Mouse (Mus musculus): ENCODE results near the gene Ap4s1. TPM values are rescaled to one million over a fixed set of nuclear protein-coding genes. Genes with fewer than 3 reads are reported as not detected.
"Not testable (repeated sequence)": the region's sequence is repeated elsewhere in the genome, so short reads cannot be mapped to it uniquely, and the experiment has no call there.

Gene Ap4s1
- 44.3 and 47.4 TPM in 2 replicates for polyA plus RNA-seq (2014; fragmentation: Nextera tagmentation; extraction: Ambion mirVana)

- Histone ChIP-seq H3K9ac (replicated peaks; ENCODE audit: low read length) (peak within 1 kb of the TSS; percentile 100), H3K4me1 (ENCODE audit: control insufficient read depth, insufficient read depth, low read length) (no peaks in the 10 kb centered on the region), H3K27ac (replicated peaks; ENCODE audit: low read depth, low read length) (peak within 1 kb of the TSS; percentile 99), H3K4me2 (ENCODE audit: low read depth, low read length) (peak within 1 kb of the TSS; percentile 56), H3K4me3 (ENCODE audit: low read depth, low read length) (peak within 1 kb of the TSS; percentile 99), H3K9me3 (replicated peaks; ENCODE audit: control insufficient read depth, low read length) (no peaks in the 10 kb centered on the region), H3K27me3 (ENCODE audit: control insufficient read depth, insufficient read depth, low read length) (no peaks in the 10 kb centered on the region), H3K36me3 (replicated peaks; ENCODE audit: control insufficient read depth, insufficient read depth, low read depth, low read length) (no peaks in the 10 kb centered on the region)
- DNase-seq (ENCODE audit: low spot score) (peak; percentile 67), ATAC-seq (replicated peaks; ENCODE audit: insufficient number of reproducible peaks, low FRiP score, low TSS enrichment, low read depth) (peak; percentile 40)
- WGBS = under 1% methylated on average over 65 of the region's 108 CpGs
Observed at GRCm38 (mm10) chr12:51690893-51691844, at the start of gene Ap4s1. TSS of gene Ap4s1 (plus strand) at chr12:51691033.

DNA sequence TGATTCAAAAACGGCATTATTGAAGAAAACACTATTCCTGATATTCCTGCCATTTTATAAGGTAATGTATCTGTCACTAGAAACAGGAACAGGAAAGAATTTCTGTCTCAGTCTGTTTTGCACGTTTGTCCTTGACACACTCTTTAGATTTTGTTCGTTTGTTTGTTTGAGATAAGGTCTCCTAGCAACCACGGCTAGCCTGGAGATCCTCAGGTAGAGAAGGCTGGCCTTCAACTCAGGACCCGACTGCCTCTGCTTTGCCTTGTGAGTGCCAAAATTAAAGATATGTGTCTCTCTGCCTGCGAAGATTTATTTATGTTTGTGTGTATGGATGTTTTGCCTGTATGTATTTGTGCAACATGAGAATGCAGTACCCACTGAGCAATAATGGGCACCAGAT, 49.0 kb upstream of the Ap4s1 start:
- no peaks in the 10 kb centered on the region for H3K36me3 ChIP-seq (replicated peaks; ENCODE audit: control insufficient read depth, insufficient read depth, low read depth, low read length)
- WGBS = 65% methylated on average over 6 of the region's 6 CpGs
- no peak for DNase-seq (ENCODE audit: low spot score)
- H3K4me2 ChIP-seq (ENCODE audit: low read depth, low read length) = no peak overlapping the region
- no peaks in the 10 kb centered on the region for H3K4me1 ChIP-seq (ENCODE audit: control insufficient read depth, insufficient read depth, low read length)
- no peak overlapping the region for H3K4me3 ChIP-seq (ENCODE audit: low read depth, low read length)
- ATAC-seq (replicated peaks; ENCODE audit: insufficient number of reproducible peaks, low FRiP score, low TSS enrichment, low read depth) = no peak
- H3K27me3 ChIP-seq (ENCODE audit: control insufficient read depth, insufficient read depth, low read length) = no peaks in the 10 kb centered on the region
- H3K9ac ChIP-seq (replicated peaks; ENCODE audit: low read length) = no peak overlapping the region
- no peak overlapping the region for H3K27ac ChIP-seq (replicated peaks; ENCODE audit: low read depth, low read length)
- H3K9me3 ChIP-seq (replicated peaks; ENCODE audit: control insufficient read depth, low read length) = no peaks in the 10 kb centered on the region

- H3K27ac ChIP-seq (replicated peaks; ENCODE audit: low read depth, low read length); H3K4me1 ChIP-seq (ENCODE audit: control insufficient read depth, insufficient read depth, low read length); H3K36me3 ChIP-seq (replicated peaks; ENCODE audit: control insufficient read depth, insufficient read depth, low read depth, low read length); H3K9ac ChIP-seq (replicated peaks; ENCODE audit: low read length); H3K27me3 ChIP-seq (ENCODE audit: control insufficient read depth, insufficient read depth, low read length); H3K4me3 ChIP-seq (ENCODE audit: low read depth, low read length); H3K4me2 ChIP-seq (ENCODE audit: low read depth, low read length); H3K9me3 ChIP-seq (replicated peaks; ENCODE audit: control insufficient read depth, low read length): not testable (repeated sequence)
- DNase-seq (ENCODE audit: low spot score) (peak; percentile 62), ATAC-seq (replicated peaks; ENCODE audit: insufficient number of reproducible peaks, low FRiP score, low TSS enrichment, low read depth) (0 out of 2 replicates have a peak, but pooled peaks have one; percentile 39)
Observed at GRCm38 (mm10) chr12:51649401-51649800, 41.4 kb upstream of the Ap4s1 start.

DNA sequence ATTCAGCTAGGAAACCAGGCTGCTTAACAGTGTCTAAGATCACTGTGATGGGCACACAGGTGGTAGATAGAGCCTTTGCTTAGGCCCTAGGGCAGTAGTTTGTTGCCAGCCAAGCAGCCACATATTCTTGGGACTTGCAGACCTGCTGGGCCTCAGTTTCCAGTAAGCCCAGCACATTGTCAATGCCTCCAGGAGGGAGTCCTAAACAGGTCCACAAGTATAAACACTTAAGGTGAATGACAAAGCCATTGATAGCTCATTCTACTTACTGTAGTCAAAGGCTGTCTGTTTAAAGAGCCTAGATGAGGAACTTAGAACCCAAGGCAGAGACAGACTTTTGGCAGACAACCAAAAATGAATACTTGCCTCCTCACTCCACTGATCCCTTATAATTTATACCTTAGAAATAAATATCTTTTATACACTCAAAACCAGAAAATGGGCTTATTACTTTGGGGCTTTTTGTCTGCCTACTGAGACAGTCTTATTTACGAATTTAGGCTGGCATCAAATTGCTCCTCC, 34.8 kb upstream of the Ap4s1 start:
- Histone ChIP-seq H3K4me2 (ENCODE audit: low read depth, low read length) (no peak overlapping the region), H3K4me1 (ENCODE audit: control insufficient read depth, insufficient read depth, low read length) (no peaks in the 10 kb centered on the region), H3K27me3 (ENCODE audit: control insufficient read depth, insufficient read depth, low read length) (no peaks in the 10 kb centered on the region), H3K9ac (replicated peaks; ENCODE audit: low read length) (no peak overlapping the region), H3K36me3 (replicated peaks; ENCODE audit: control insufficient read depth, insufficient read depth, low read depth, low read length) (no peaks in the 10 kb centered on the region), H3K27ac (replicated peaks; ENCODE audit: low read depth, low read length) (no peak overlapping the region), H3K9me3 (replicated peaks; ENCODE audit: control insufficient read depth, low read length) (no peaks in the 10 kb centered on the region), H3K4me3 (ENCODE audit: low read depth, low read length) (no peak overlapping the region)
- DNase-seq (ENCODE audit: low spot score) (no peak), ATAC-seq (replicated peaks; ENCODE audit: insufficient number of reproducible peaks, low FRiP score, low TSS enrichment, low read depth) (no peak)
- 73% methylated on average over 1 of the region's 1 CpGs for WGBS

- Histone ChIP-seq H3K4me3 (ENCODE audit: low read depth, low read length) (no peak overlapping the region), H3K27ac (replicated peaks; ENCODE audit: low read depth, low read length) (no peak overlapping the region), H3K4me1 (ENCODE audit: control insufficient read depth, insufficient read depth, low read length) (no peaks in the 10 kb centered on the region), H3K36me3 (replicated peaks; ENCODE audit: control insufficient read depth, insufficient read depth, low read depth, low read length) (no peaks in the 10 kb centered on the region), H3K4me2 (ENCODE audit: low read depth, low read length) (no peak overlapping the region), H3K9ac (replicated peaks; ENCODE audit: low read length) (no peak overlapping the region), H3K9me3 (replicated peaks; ENCODE audit: control insufficient read depth, low read length) (no peaks in the 10 kb centered on the region), H3K27me3 (ENCODE audit: control insufficient read depth, insufficient read depth, low read length) (no peaks in the 10 kb centered on the region)
- no peak for ATAC-seq (replicated peaks; ENCODE audit: insufficient number of reproducible peaks, low FRiP score, low TSS enrichment, low read depth)
- no peak for DNase-seq (ENCODE audit: low spot score)
Observed at GRCm38 (mm10) chr12:51663011-51663410, 27.8 kb upstream of the Ap4s1 start.

DNA sequence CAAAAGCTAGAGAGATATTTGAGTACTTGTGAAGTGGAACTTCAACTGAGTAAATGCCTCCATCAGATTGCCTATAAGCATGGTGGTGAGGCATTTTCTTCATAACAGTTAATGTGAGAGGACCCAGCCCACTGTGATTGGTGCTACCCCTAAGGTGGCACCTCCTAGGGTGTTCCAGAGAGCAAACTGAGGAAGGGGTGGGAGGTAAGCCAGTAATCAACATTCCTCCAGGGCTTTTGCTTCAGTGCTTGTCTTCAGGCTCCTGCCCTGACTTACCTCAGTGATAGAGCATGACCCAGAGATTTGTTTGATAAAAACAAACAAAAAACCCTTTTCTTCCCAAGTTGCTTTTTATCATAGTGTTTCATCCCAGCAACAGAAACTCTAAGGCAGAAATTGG, 26.9 kb upstream of the Ap4s1 start:
- Histone ChIP-seq H3K27ac (replicated peaks; ENCODE audit: low read depth, low read length) (no peak overlapping the region), H3K9me3 (replicated peaks; ENCODE audit: control insufficient read depth, low read length) (no peaks in the 10 kb centered on the region), H3K36me3 (replicated peaks; ENCODE audit: control insufficient read depth, insufficient read depth, low read depth, low read length) (no peaks in the 10 kb centered on the region), H3K4me1 (ENCODE audit: control insufficient read depth, insufficient read depth, low read length) (no peaks in the 10 kb centered on the region), H3K9ac (replicated peaks; ENCODE audit: low read length) (no peak overlapping the region), H3K4me3 (ENCODE audit: low read depth, low read length) (no peak overlapping the region), H3K4me2 (ENCODE audit: low read depth, low read length) (no peak overlapping the region), H3K27me3 (ENCODE audit: control insufficient read depth, insufficient read depth, low read length) (no peaks in the 10 kb centered on the region)
- ATAC-seq (replicated peaks; ENCODE audit: insufficient number of reproducible peaks, low FRiP score, low TSS enrichment, low read depth) = no peak
- no peak for DNase-seq (ENCODE audit: low spot score)

DNA sequence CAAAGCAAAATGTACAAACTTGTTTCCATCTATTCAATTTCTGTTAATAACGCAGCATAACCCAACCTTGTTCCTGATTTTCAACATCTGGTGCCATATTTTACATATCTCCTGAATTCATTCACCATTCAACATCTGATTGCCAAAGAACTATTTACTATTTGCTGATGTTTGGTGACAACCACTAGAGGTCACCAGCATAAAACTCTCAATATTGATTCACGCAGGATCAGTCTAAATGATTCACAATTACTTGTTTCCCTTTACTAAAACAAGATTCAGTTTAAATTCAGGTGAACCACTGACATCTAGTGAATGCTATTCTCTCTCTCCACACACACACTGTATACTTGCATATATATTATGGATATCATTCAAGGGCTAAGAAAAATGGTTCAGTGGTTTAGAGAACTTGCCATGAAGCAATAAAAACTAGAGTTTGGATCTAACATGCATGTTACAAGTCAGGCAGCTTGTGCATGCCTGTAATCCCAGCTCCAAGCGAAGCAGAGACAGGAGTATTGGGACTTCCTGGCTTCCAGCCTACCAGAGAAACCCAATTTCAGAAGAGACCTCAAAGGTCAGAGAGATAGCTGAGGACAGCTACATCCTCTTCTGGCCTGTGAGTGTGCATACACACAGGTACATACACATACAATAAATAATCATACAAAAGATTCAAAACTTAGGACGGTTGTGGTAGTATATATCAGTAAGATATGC, 24.0 kb upstream of the Ap4s1 start:
- no peak overlapping the region for H3K9ac ChIP-seq (replicated peaks; ENCODE audit: low read length)
- 77% methylated on average over 4 of the region's 4 CpGs for WGBS
- H3K27me3 ChIP-seq (ENCODE audit: control insufficient read depth, insufficient read depth, low read length) = no peaks in the 10 kb centered on the region
- no peaks in the 10 kb centered on the region for H3K36me3 ChIP-seq (replicated peaks; ENCODE audit: control insufficient read depth, insufficient read depth, low read depth, low read length)
- ATAC-seq (replicated peaks; ENCODE audit: insufficient number of reproducible peaks, low FRiP score, low TSS enrichment, low read depth) = no peak
- no peak overlapping the region for H3K4me2 ChIP-seq (ENCODE audit: low read depth, low read length)
- DNase-seq (ENCODE audit: low spot score) = no peak
- H3K27ac ChIP-seq (replicated peaks; ENCODE audit: low read depth, low read length) = no peak overlapping the region
- H3K9me3 ChIP-seq (replicated peaks; ENCODE audit: control insufficient read depth, low read length) = no peaks in the 10 kb centered on the region
- no peak overlapping the region for H3K4me3 ChIP-seq (ENCODE audit: low read depth, low read length)
- no peaks in the 10 kb centered on the region for H3K4me1 ChIP-seq (ENCODE audit: control insufficient read depth, insufficient read depth, low read length)

Data from embryonic facial prominence, embryonic 11.5 days (tissue).